Mouse (Mus musculus) intestine, embryonic 16.5 days (tissue): Measurements from ENCODE around the gene Lipa. TPM values are rescaled to one million over a fixed set of nuclear protein-coding genes. Genes with fewer than 3 reads are reported as not detected.

Experiments used
- ATAC-seq: fragments of 200-750 bp; cut with Nextera tagmentation; 2 replicates; pipeline ENCODE4 v1.8.0; 2017; ENCODE audit warnings: moderate TSS enrichment, moderate library complexity
- H3K27ac ChIP-seq: fragments of 300-500 bp; sonication (generic); 2 replicates; pipeline ENCODE4 v1.5.1; 2014; ENCODE audit warnings: mild to moderate bottlenecking, low read length
- H3K27me3 ChIP-seq: fragments of 300-500 bp; sonication (generic); replicated peaks from 2 replicates; pipeline ENCODE4 v1.6.1; 2014; ENCODE audit warnings: low read length, control low read depth, mixed read lengths; ENCODE audit not compliant: control insufficient read depth, insufficient read depth
- H3K36me3 ChIP-seq: fragments of 300-500 bp; sonication (generic); 2 replicates; pipeline ENCODE4 v1.6.1; 2014; ENCODE audit warnings: low read length, control low read depth; ENCODE audit not compliant: control insufficient read depth, insufficient read depth
- H3K4me1 ChIP-seq: fragments of 300-500 bp; sonication (generic); 2 replicates; pipeline ENCODE4 v1.6.1; 2014; ENCODE audit warnings: low read length, control low read depth, mixed read lengths; ENCODE audit not compliant: control insufficient read depth, insufficient read depth
- H3K4me2 ChIP-seq: fragments of 300-500 bp; sonication (generic); 2 replicates; pipeline ENCODE4 v1.6.1; 2014; ENCODE audit warnings: low read depth, low read length, control low read depth
- H3K4me3 ChIP-seq: fragments of 300-500 bp; sonication (generic); 2 replicates; pipeline ENCODE4 v1.5.1; 2014; ENCODE audit warnings: mild to moderate bottlenecking, low read length
- H3K9ac ChIP-seq: fragments of 300-500 bp; sonication (generic); 2 replicates; pipeline ENCODE4 v1.6.1; 2014; ENCODE audit warnings: low read depth, low read length
- H3K9me3 ChIP-seq: fragments of 300-500 bp; sonication (generic); 2 replicates; pipeline ENCODE4 v1.6.1; 2016; ENCODE audit warnings: low read length, control low read depth; ENCODE audit not compliant: control insufficient read depth
- WGBS: fragments of 180-500 bp; shearing (Covaris S2); extraction: QIAGEN DNeasy Blood & Tissue Kit; methylation state at CpG from one replicate; pipeline ENCODE4 v1.1.7; 2014; 5-methylcytosine and 5-hydroxymethylcytosine counted together
- polyA plus RNA-seq: library from polyadenylated mRNA; unstranded; fragments of >200 nt; fragmentation: Nextera tagmentation; extraction: Ambion mirVana; gene quantifications from 2 replicates; pipeline ENCODE4 v1.2.1, GENCODE M21; 2015

Gene Lipa
- polyA plus RNA-seq, 1 experiment from 2014 or later: 39.9 TPM

DNA sequence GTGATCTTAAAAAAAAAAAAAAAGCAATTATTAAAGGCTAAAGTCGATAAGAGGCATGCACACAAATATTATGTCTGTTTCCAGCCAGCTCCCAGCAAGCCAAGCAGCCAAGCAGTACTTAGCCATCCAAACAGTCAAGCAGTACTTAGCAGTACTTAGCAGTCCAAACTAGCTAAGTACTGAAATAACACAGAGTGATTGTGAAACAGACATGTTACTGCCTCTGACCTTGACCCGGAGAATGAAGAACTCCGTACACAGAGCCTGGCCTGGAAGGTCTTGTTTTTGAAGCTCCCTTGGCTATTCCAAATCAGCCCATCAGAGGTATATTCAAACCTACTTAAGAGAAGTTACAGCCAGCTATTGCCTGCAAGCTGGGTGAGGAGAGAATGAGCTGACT, 10.1 kb downstream of the Lipa start:
- WGBS: 80% methylated on average over 3 of the region's 3 CpGs
- Histone ChIP-seq H3K27ac (peak overlapping the region; percentile 31; the same call in 1 of the 2 replicates), H3K4me2 (no peak overlapping the region), H3K27me3 (no peaks in the 10 kb centered on the region), H3K4me3 (no peak overlapping the region), H3K9ac (no peak overlapping the region), H3K4me1 (no peaks in the 10 kb centered on the region; the same call in 1 of the 2 replicates), H3K9me3 (no peaks in the 10 kb centered on the region), H3K36me3 (no peaks in the 10 kb centered on the region)
- ATAC-seq: no peak

DNA sequence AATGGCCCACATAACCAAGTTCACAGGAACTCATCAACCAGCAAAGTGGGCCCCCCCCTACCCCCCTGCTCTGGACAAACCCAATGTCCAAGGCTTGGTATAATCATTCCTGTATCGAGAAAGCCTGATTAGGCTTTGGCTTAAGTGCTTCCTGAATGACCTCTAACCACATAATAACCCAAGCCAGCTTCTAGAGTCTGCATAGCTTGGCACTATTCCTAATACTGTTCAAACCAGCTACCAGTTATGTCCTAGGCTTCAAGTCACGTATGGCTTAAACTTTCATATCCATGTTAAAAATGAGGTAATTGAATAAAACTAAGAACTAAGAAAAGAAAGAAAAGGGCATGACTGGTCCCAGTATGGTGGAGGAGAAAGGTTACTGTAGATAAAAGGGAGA, 10.9 kb downstream of the Lipa start:
- 0 out of 2 replicates have a peak overlapping the region, but pooled peaks have one; percentile 11 for H3K27ac ChIP-seq
- H3K9ac ChIP-seq: no peak overlapping the region
- no peak for ATAC-seq
- H3K27me3 ChIP-seq: no peaks in the 10 kb centered on the region
- no peak overlapping the region for H3K4me2 ChIP-seq
- no peaks in the 10 kb centered on the region for H3K36me3 ChIP-seq
- 86% methylated on average over 2 of the region's 2 CpGs for WGBS
- no peak overlapping the region for H3K4me3 ChIP-seq
- peaks cover 2% of the 10 kb centered on the region; the same call in 1 of the 2 replicates for H3K4me1 ChIP-seq
- no peaks in the 10 kb centered on the region for H3K9me3 ChIP-seq

DNA sequence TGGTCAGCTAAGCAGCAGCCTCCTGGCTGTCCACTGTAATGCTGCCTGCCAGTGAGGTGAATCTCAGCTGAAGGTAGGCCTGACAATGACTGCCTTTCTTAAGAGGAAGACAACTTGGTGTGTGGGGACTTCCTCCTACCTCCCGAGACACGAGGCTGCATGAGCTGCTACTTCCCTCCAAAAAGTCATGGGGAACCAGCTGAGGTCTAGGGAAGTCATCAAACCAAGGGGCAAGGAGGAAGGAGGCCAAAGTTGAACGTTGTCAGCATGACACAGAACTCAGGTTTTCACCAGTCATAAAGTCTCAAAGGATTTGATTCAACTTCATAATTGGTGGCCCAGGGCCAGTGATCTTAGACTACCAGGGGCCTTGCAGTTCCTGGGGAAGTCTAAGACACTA, 11.6 kb downstream of the Lipa start:
- Histone ChIP-seq H3K4me2 (no peak overlapping the region), H3K4me3 (no peak overlapping the region), H3K36me3 (no peaks in the 10 kb centered on the region), H3K27me3 (no peaks in the 10 kb centered on the region), H3K27ac (no peak overlapping the region), H3K4me1 (peaks cover 2% of the 10 kb centered on the region; the same call in 1 of the 2 replicates), H3K9me3 (no peaks in the 10 kb centered on the region), H3K9ac (no peak overlapping the region)
- no peak for ATAC-seq
- WGBS: 83% methylated on average over 3 of the region's 3 CpGs

DNA sequence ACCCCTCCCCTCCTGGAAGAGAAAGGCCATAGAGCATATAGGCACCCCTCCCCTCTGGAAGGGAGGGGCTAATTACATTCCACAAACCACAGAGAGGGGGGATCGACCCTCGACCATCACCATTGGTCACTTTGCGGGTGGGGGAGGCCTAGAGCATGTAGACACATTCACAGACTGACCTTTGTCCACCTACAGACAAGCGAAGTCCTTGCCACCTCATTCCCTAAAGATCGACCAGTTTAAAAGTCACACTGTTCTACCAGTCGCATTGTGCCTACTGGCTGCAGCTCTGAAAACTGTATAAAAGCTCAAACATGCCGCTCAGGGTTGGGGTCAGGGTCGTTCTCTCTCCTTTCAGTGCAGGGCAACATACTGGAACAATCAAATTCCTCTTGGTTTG, 15.7 kb downstream of the Lipa start:
- Histone ChIP-seq H3K4me3 (no peak overlapping the region), H3K9me3 (no peaks in the 10 kb centered on the region), H3K9ac (no peak overlapping the region), H3K27me3 (no peaks in the 10 kb centered on the region), H3K36me3 (no peaks in the 10 kb centered on the region), H3K4me1 (0 out of 2 replicates have a peak, but pooled peaks cover 2% of the 10 kb centered on the region), H3K27ac (no peak overlapping the region), H3K4me2 (no peak overlapping the region)
- ATAC-seq: no peak
- WGBS: 42% methylated on average over 8 of the region's 8 CpGs

DNA sequence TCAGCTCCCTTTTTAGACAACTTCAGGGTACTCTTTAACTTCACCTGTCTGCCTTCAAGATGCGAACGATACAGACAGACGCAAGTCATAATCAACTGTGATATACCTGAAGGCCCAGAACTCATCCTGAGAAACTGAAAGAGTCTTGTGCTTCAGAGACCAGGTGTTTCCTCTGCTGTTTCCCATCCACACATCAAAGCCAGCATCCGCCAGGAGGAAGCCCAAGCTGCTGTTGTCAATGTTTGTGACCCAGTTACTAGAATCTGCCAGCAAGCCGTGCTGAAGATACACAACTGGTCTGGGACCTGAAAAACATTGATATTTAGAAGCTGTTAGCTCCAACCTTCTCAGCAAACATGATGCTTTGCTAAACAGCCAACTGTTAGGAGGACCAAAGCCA, 16.6 kb downstream of the Lipa start:
- Histone ChIP-seq H3K4me3 (no peak overlapping the region), H3K27ac (no peak overlapping the region; the same call in 1 of the 2 replicates), H3K4me1 (0 out of 2 replicates have a peak, but pooled peaks cover 2% of the 10 kb centered on the region), H3K4me2 (no peak overlapping the region), H3K36me3 (peaks cover 3% of the 10 kb centered on the region; the same call in 1 of the 2 replicates), H3K9me3 (no peaks in the 10 kb centered on the region), H3K9ac (no peak overlapping the region), H3K27me3 (no peaks in the 10 kb centered on the region)
- no peak for ATAC-seq
- whole genome bisulfite sequencing: 73% methylated on average over 5 of the region's 5 CpGs

DNA sequence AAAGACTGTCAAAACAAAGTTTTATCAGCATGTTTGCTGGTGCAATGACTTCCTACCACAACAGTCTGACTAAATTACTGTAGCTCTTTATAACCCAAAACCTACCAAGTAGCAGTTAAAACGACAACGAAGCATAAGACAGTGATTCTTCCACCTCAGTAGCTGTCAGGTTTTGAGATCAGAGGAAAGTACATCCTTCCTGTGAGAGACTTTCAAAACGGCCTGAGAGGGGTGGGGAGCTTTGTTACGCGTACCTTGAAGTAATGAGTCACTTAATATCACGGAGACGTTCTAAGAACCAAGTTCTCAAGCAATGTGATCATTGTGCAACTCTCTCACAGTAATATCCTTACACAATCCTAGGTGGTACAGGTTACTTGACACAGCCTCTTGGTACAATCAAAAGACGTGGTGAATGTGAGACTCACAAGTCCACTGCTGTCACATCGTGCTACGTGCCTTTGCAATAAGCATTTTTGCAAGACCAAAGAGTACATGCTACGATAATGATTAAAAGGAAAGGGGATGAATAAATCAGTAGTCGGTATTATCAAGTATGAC, 22.0 kb downstream of the Lipa start:
- Histone ChIP-seq H3K4me3 (no peak overlapping the region), H3K36me3 (peaks cover 4% of the 10 kb centered on the region; the same call in 1 of the 2 replicates), H3K9ac (no peak overlapping the region), H3K4me2 (no peak overlapping the region), H3K27me3 (no peaks in the 10 kb centered on the region), H3K4me1 (no peaks in the 10 kb centered on the region), H3K9me3 (no peaks in the 10 kb centered on the region), H3K27ac (no peak overlapping the region)
- WGBS: 84% methylated on average over 12 of the region's 12 CpGs
- 0 out of 2 replicates have a peak, but pooled peaks have one; percentile 36 for ATAC-seq

DNA sequence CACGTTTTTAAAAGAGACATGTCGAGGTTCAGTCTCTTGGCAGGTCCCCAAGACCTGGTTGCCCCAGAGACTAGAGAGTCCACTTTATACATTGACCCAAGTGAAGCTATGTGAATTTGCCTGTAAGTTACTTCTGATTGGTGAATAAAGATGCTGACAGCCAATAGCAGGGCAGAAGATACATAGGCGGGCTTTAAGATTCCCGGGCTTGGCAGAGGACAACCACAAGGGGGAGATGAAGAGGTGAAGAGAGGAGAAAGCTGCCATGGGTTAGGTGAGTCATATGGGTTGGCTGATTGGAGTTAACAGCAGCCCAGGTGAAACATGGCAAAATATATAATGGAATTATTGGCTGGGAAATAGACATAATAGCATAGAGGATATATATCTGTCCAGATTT, 26.5 kb downstream of the Lipa start:
- Histone ChIP-seq H3K36me3 (peaks cover 1% of the 10 kb centered on the region; the same call in 1 of the 2 replicates), H3K9me3 (no peaks in the 10 kb centered on the region), H3K4me2 (no peak overlapping the region), H3K9ac (no peak overlapping the region), H3K27ac (no peak overlapping the region), H3K4me3 (no peak overlapping the region), H3K4me1 (peaks cover 5% of the 10 kb centered on the region; the same call in 1 of the 2 replicates), H3K27me3 (no peaks in the 10 kb centered on the region)
- peak; percentile 61 for ATAC-seq
- 46% methylated on average over 4 of the region's 4 CpGs for WGBS

DNA sequence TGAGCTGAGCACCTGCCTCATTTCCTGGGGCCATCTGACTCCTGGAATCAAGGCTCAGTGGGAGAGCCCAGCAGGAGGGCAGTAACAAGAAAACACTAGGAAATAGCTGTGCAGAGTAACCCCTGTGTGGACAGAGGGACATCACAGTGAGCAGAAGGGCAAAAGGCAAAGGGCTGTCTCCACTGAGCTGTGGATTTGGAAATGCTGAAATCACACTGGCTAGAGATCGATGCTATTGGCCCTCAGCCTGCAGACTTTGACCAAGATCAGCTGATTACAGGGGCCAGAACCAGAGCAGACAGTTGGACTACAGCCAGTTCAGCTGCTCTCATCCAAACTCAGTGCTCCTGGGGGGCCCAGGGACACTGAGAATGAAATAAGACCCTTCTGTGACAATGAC, 30.9 kb downstream of the Lipa start:
- no peaks in the 10 kb centered on the region for H3K36me3 ChIP-seq
- H3K9me3 ChIP-seq: no peaks in the 10 kb centered on the region
- H3K27me3 ChIP-seq: no peaks in the 10 kb centered on the region
- H3K4me2 ChIP-seq: no peak overlapping the region
- WGBS: 64% methylated on average over 1 of the region's 1 CpGs
- peaks cover 5% of the 10 kb centered on the region; the same call in 1 of the 2 replicates for H3K4me1 ChIP-seq
- peak; percentile 85 for ATAC-seq
- no peak overlapping the region for H3K27ac ChIP-seq
- H3K4me3 ChIP-seq: no peak overlapping the region
- no peak overlapping the region for H3K9ac ChIP-seq

DNA sequence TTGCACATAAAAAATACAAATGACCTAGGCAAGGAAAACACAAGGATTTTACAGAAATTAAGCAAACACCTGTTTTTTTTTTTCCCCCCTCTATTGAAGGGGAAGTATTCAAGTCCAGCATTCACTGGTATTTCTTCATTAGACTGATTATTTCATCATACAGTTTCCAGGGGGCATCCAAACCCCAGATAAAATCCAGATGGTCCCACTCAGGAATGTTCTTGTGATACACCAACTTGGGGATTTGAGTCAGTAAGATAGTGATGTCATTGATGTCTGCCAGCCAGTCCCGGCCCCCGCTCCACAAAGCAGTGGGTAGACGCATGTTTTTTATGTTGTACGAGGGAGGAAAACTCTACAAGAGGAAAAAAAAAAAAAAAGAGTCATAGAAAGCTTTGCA, 33.4 kb downstream of the Lipa start:
- 88% methylated on average over 4 of the region's 4 CpGs for WGBS
- no peak for ATAC-seq
- Histone ChIP-seq H3K27me3 (no peaks in the 10 kb centered on the region), H3K4me1 (peaks cover 5% of the 10 kb centered on the region; the same call in 1 of the 2 replicates), H3K27ac (no peak overlapping the region), H3K4me3 (no peak overlapping the region), H3K4me2 (no peak overlapping the region), H3K9me3 (no peaks in the 10 kb centered on the region), H3K9ac (no peak overlapping the region), H3K36me3 (no peaks in the 10 kb centered on the region)

DNA sequence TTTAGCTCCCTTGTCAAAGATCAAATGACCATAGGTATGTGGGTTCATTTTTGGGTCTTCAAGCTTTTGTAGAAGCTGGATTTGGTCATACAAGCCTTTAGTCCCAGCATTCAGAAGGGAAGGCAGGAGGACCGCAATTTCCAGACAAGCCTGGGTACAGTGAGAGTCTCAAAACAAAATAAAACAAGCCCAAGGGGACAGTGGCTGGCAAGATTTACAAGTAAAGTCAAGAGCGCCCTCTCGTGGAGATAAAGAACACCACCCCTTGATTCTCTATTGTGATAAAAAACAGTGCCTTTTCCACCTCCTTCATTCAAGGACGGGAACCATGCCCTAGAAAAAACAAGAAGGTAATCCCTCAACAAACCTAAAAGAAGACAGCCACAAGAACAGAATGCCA, 43.7 kb downstream of the Lipa start:
- WGBS: 16% methylated on average over 4 of the region's 4 CpGs
- no peak overlapping the region for H3K4me2 ChIP-seq
- no peak overlapping the region for H3K9ac ChIP-seq
- no peaks in the 10 kb centered on the region for H3K27me3 ChIP-seq
- H3K36me3 ChIP-seq: no peaks in the 10 kb centered on the region
- no peaks in the 10 kb centered on the region for H3K4me1 ChIP-seq
- no peak overlapping the region for H3K27ac ChIP-seq
- no peak overlapping the region for H3K4me3 ChIP-seq
- H3K9me3 ChIP-seq: no peaks in the 10 kb centered on the region
- no peak for ATAC-seq
